19 mouse cellular contexts compared by ENCODE assay signal in genomic region chr1:119398640-119399039, GRCm38 (mm10). TPM values are rescaled to one million over a fixed set of nuclear protein-coding genes. Genes with fewer than 3 reads are reported as not detected.
"Had no signal": no experiment of that assay in that cellular context is flagged by ENCODE, and none has a peak within 500 bp of the region (broad histone marks: within the 10 kb centered on the region; RNA-seq: fewer than 3 reads in every experiment).

No protein-coding gene starts in this region.

- H3K36me3 ChIP-seq: lung, embryonic 15.5 days; midbrain, embryonic 13.5 days; midbrain, embryonic 15.5 days; neural tube, embryonic 12.5 days had no signal

- H3K9me3 ChIP-seq: lung, embryonic 15.5 days; megakaryocyte, embryonic 14.5 days; midbrain, embryonic 13.5 days; midbrain, embryonic 15.5 days; neural tube, embryonic 12.5 days had no signal

- DNase-seq: liver, postnatal 0 days; lung, adult 2 months; lung, postnatal 14 days; lung, postnatal 36 days; retina, postnatal 1 day; right cerebral cortex, postnatal 25 days; right cerebral cortex, postnatal 4 days; spleen, adult 18-20 months; thymus, adult 18-20 months; thymus, postnatal 14 days; thymus, postnatal 36 days had no signal

- H3K4me3 ChIP-seq: lung, embryonic 15.5 days; megakaryocyte, embryonic 14.5 days; midbrain, embryonic 13.5 days; midbrain, embryonic 15.5 days; neural tube, embryonic 12.5 days had no signal

- H3K4me1 ChIP-seq: lung, embryonic 15.5 days; megakaryocyte, embryonic 14.5 days; midbrain, embryonic 13.5 days; midbrain, embryonic 15.5 days; neural tube, embryonic 12.5 days had no signal

- H3K27me3 ChIP-seq: lung, embryonic 15.5 days; midbrain, embryonic 13.5 days; neural tube, embryonic 12.5 days had no signal

RNA-seq across cellular contexts. Expression of gene Inhbb, which starts 23.4 kb away (rescaled TPM):
- total RNA-seq: megakaryocyte progenitor cell, adult 5-6 weeks; monocyte, adult 5-6 weeks; neutrophil, adult 5-6 weeks had no signal
